Mouse (Mus musculus): ENCODE measurements at regions not wholly inside any gene's neighbourhood (a gene's known extent, or its start where the extent isn't known, plus 50 kb on each side); places are given as distances from the start of the nearest gene placed in this dataset.

DNA sequence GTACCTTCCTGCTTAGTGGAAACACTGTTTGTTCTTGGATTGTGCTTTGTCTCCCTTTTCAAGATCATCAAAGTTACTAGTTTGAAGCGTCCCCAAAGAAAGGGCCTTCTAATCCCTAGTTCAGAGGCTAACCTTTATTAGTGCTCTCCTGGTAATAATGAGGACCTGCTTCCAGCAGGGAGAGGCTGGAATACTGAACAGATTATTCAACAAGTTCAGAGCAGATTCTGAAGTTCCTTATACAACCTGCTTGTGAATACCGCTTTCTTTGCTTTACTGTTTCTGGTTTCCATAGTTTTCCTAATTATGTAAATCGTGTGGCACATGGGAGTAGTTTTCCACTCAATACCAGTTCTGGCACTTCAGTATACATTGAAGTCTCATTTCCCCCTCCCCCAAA, 75.2 kb upstream of the Dnajc24 start:
- TF ChIP-seq CTCF (IDR thresholded peaks at IDR 0.05; ENCODE audit: extremely low read depth, insufficient read length, insufficient replicate concordance, low read depth, low read length) = no peak
- no peak for TF ChIP-seq POLR2A (IDR thresholded peaks at IDR 0.05; ENCODE audit: low read depth, low read length)
